Mouse (Mus musculus) forebrain, embryonic 11.5 days (tissue): ENCODE data around the gene Ccnd2. TPM values are rescaled to one million over a fixed set of nuclear protein-coding genes. Genes with fewer than 3 reads are reported as not detected.

Experiments used
- ATAC-seq: fragments of 200-750 bp; cut with Nextera tagmentation; replicated peaks from 2 replicates; pipeline ENCODE4 v1.8.0; 2017; ENCODE audit warnings: moderate TSS enrichment; ENCODE audit not compliant: low FRiP score
- DNase-seq: peaks from one replicate; pipeline ENCODE4 v3.0.0-alpha.2; 2017; ENCODE audit warnings: low spot score
- H3K27ac ChIP-seq: fragments of 300-500 bp; sonication (generic); 2 replicates; pipeline ENCODE4 v1.5.1; 2014; ENCODE audit warnings: low read depth, low read length
- H3K27me3 ChIP-seq: fragments of 300-500 bp; sonication (generic); 2 replicates; pipeline ENCODE4 v1.6.1; 2014; ENCODE audit warnings: mild to moderate bottlenecking, low read length, mixed read lengths; ENCODE audit not compliant: control insufficient read depth, insufficient read depth
- H3K36me3 ChIP-seq: fragments of 300-500 bp; sonication (generic); 2 replicates; pipeline ENCODE4 v1.6.1; 2014; ENCODE audit warnings: mild to moderate bottlenecking, low read length, moderate library complexity, mixed read lengths; ENCODE audit not compliant: control insufficient read depth, insufficient read depth
- H3K4me1 ChIP-seq: fragments of 300-500 bp; sonication (generic); replicated peaks from 2 replicates; pipeline ENCODE4 v1.6.1; 2014; ENCODE audit warnings: low read length, mixed read lengths; ENCODE audit not compliant: control insufficient read depth, insufficient read depth
- H3K4me2 ChIP-seq: fragments of 300-500 bp; sonication (generic); 2 replicates; pipeline ENCODE4 v1.6.1; 2014; ENCODE audit warnings: low read depth, mild to moderate bottlenecking, low read length, moderate library complexity, mixed read lengths; ENCODE audit not compliant: severe bottlenecking
- H3K4me3 ChIP-seq: fragments of 300-500 bp; sonication (generic); 2 replicates; pipeline ENCODE4 v1.5.1; 2014; ENCODE audit warnings: low read depth, low read length
- H3K9ac ChIP-seq: fragments of 300-500 bp; sonication (generic); 2 replicates; pipeline ENCODE4 v1.6.1; 2014; ENCODE audit warnings: low read length
- H3K9me3 ChIP-seq: fragments of 300-500 bp; sonication (generic); 2 replicates; pipeline ENCODE4 v1.6.1; 2016; ENCODE audit warnings: low read length, mixed read lengths; ENCODE audit not compliant: control insufficient read depth
- WGBS: fragments of 180-500 bp; shearing (Covaris S2); extraction: QIAGEN DNeasy Blood & Tissue Kit; methylation state at CpG from one replicate; pipeline ENCODE4 v1.1.7; 2014; 5-methylcytosine and 5-hydroxymethylcytosine counted together
- polyA plus RNA-seq: library from polyadenylated mRNA; unstranded; fragments of >200 nt; fragmentation: Nextera tagmentation; extraction: Ambion mirVana; gene quantifications from 2 replicates; pipeline ENCODE4 v1.2.1, GENCODE M21; 2014

Ccnd2 gene
- polyA plus RNA-seq, 1 experiment from 2014 or later, result 1,292 TPM

DNA sequence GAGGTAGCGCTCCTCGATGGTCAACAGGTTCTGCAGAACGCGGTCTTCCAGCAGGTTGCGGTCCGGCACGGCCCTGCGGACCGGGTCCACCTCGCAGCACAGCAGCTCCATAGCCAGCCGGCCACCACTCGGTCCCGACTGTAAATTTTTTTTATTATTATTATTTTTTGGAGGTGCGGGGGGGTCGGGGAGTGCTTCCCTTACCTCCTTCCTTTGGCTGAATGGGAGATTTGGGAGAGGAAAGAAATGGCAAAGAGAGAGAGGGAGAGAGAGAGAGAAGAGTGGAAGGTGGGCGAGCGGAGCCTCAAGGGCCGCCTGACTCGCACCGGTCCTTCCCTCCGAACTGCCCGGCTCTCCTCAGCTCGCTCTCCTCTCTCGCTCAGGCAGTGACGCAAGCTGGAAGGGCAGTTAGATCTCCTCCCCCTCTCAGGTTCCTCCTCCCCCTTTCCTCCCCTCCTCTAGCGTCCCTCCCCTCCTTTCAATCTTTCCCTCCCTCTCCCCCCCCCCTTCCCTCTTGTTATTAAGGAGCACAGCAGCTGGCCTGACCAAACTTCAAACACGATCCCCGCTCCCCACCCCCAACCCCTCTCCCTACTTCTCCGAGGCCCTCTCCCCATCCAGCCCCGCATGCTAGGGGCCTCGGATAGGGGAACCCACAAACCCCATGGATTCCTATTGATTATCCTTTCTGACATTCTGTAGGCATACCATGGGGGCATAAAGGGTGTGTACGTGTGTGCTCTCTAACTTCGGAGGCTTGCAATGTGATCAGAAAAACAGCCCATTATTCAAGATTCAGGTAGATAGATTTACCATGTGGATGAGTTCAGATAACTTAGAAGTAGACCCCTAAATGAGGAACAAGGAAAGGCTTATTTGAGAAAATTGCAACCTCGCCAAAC lies 1.1 kb downstream of the Ccnd2 start:
- ATAC-seq (peak; percentile 67), DNase-seq (peak; percentile 91)
- Histone ChIP-seq H3K36me3 (peaks cover 4% of the 10 kb centered on the region; the same call in 1 of the 2 replicates), H3K9me3 (no peaks in the 10 kb centered on the region), H3K4me2 (peak overlapping the region; percentile 82), H3K9ac (peak overlapping the region; percentile 94), H3K27me3 (peaks cover 17% of the 10 kb centered on the region), H3K4me1 (peaks cover 34% of the 10 kb centered on the region), H3K27ac (peak overlapping the region; percentile 91), H3K4me3 (peak overlapping the region; percentile 86)
- WGBS, result 0% methylated on average over 34 of the region's 34 CpGs

DNA sequence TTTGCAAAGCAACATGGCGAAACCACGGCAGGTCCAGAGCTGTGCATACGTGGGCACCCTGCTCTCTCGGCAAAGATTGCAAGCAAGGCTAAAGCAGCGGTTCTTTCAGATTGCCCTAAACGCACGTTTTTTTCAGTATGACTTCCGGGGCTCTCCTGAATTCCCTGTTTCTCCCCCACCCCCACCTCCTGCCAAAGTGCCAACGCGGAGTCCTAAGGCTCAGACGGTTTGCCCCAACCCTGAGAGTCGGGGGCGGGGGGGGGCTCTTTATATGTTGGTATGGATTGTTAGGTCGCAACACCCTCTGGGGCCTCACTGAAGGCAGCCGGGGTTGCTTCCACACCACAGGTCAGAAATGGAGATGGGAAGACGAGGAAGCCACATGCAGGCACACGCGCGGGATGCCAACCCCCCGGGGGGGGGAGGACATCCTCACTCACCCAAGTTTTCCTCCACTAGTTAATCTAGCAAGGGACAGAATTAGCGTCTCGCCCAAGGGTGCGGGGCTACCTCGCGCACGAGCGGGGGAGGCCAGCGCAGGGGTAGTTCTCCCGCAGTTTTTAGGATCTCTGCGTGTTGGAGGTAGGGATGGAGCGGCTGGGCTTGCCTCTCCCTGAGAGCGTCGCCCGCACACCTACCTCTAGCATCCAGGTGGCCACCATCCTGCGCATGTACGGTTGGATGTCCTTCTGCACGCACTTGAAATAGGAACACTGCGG lies 1.9 kb downstream of the Ccnd2 start:
- H3K9me3 ChIP-seq, result no peaks in the 10 kb centered on the region
- under 1% methylated on average over 38 of the region's 38 CpGs for WGBS

GRCm38 (mm10) chr6:127149303-127149943 lies 2.6 kb downstream of the Ccnd2 start:
- H3K4me3 ChIP-seq, result peak overlapping the region; percentile 86
- DNase-seq (peak; percentile 67), ATAC-seq (no peak)
- H3K9me3 ChIP-seq, result no peaks in the 10 kb centered on the region
- WGBS, result under 1% methylated on average over 30 of the region's 30 CpGs
- peak overlapping the region; percentile 41; the same call in 1 of the 2 replicates for H3K27ac ChIP-seq
- H3K9ac ChIP-seq, result peak overlapping the region; percentile 94
- peaks cover 4% of the 10 kb centered on the region; the same call in 1 of the 2 replicates for H3K36me3 ChIP-seq
- peak overlapping the region; percentile 82 for H3K4me2 ChIP-seq
- H3K4me1 ChIP-seq, result peaks cover 30% of the 10 kb centered on the region
- H3K27me3 ChIP-seq, result peaks cover 10% of the 10 kb centered on the region

More for the DNA sequence above, 1.9 kb downstream of the Ccnd2 start:
- peaks cover 4% of the 10 kb centered on the region; the same call in 1 of the 2 replicates for H3K36me3 ChIP-seq
- ATAC-seq (no peak), DNase-seq (peak; percentile 73)
- peak overlapping the region; percentile 82 for H3K4me2 ChIP-seq
- H3K4me1 ChIP-seq, result peaks cover 32% of the 10 kb centered on the region
- H3K27me3 ChIP-seq, result peaks cover 13% of the 10 kb centered on the region
- peak overlapping the region; percentile 94 for H3K9ac ChIP-seq
- peak overlapping the region; percentile 72 for H3K27ac ChIP-seq
- H3K4me3 ChIP-seq, result peak overlapping the region; percentile 86

- Histone ChIP-seq H3K4me3 (peak overlapping the region; percentile 86), H3K9ac (peak overlapping the region; percentile 94), H3K27me3 (peaks cover 4% of the 10 kb centered on the region), H3K4me2 (peak overlapping the region; percentile 82), H3K4me1 (peaks cover 29% of the 10 kb centered on the region), H3K36me3 (peaks cover 4% of the 10 kb centered on the region; the same call in 1 of the 2 replicates), H3K9me3 (no peaks in the 10 kb centered on the region), H3K27ac (peak overlapping the region; percentile 47; the same call in 1 of the 2 replicates)
- ATAC-seq, result no peak
- 1% methylated on average over 20 of the region's 20 CpGs for WGBS
- no peak for DNase-seq
Observed at GRCm38 (mm10) chr6:127148526-127149302, 3.3 kb downstream of the Ccnd2 start.

GRCm38 (mm10) chr6:127147665-127148064 lies 4.3 kb downstream of the Ccnd2 start:
- Histone ChIP-seq H3K4me2 (peak overlapping the region; percentile 82; the same call in 1 of the 2 replicates), H3K36me3 (peaks cover 6% of the 10 kb centered on the region), H3K4me1 (peaks cover 22% of the 10 kb centered on the region; the same call in 1 of the 2 replicates), H3K9ac (no peak overlapping the region), H3K27me3 (no peaks in the 10 kb centered on the region), H3K9me3 (no peaks in the 10 kb centered on the region), H3K4me3 (no peak overlapping the region), H3K27ac (no peak overlapping the region; the same call in 1 of the 2 replicates)
- ATAC-seq, result peak; percentile 4; the same call in 1 of the 2 replicates
- peak; percentile 93 for DNase-seq
- WGBS, result 1% methylated on average over 4 of the region's 4 CpGs

DNA sequence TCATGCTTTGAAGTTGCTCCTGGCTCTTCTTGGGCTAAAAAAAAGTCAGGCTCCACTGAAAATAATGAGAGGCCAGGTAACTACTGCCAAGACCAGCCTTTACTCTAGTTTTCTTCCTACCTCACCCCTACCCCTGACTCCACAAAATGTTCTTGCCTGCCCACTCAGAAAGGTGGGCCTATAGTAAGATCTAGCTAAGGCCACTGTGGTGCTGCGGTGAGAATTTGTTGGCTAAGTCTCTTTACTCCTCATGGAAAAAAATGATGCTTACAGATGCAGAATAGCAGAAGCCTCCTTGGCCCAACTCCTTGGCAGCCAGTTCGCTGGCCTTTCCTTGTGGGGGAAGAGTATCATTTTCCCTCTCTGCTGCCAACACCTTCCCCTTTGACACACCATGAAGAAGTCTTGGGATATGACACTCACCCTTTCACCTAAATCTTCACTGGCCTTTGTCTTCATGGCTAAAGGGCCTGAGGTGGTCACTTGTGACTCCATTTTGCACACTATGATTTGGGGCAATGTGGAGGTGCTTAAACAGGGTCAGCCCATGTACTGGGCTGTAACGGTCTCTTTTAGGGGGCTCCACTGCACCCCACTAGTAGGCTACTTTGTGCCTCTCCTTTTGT lies 5.6 kb downstream of the Ccnd2 start:
- Histone ChIP-seq H3K4me2 (no peak overlapping the region), H3K9me3 (no peaks in the 10 kb centered on the region), H3K4me1 (peaks cover 14% of the 10 kb centered on the region; the same call in 1 of the 2 replicates), H3K27me3 (no peaks in the 10 kb centered on the region), H3K4me3 (no peak overlapping the region), H3K36me3 (peaks cover 9% of the 10 kb centered on the region), H3K27ac (no peak overlapping the region), H3K9ac (no peak overlapping the region)
- DNase-seq (peak; percentile 19), ATAC-seq (no peak)
- WGBS, result 93% methylated on average over 3 of the region's 3 CpGs

GRCm38 (mm10) chr6:127145464-127146190 lies 6.4 kb downstream of the Ccnd2 start:
- no peak overlapping the region for H3K9ac ChIP-seq
- H3K4me3 ChIP-seq, result no peak overlapping the region
- ATAC-seq (no peak), DNase-seq (no peak)
- no peaks in the 10 kb centered on the region for H3K9me3 ChIP-seq
- no peak overlapping the region for H3K27ac ChIP-seq
- H3K4me1 ChIP-seq, result peaks cover 10% of the 10 kb centered on the region; the same call in 1 of the 2 replicates
- WGBS, result 82% methylated on average over 20 of the region's 20 CpGs
- H3K27me3 ChIP-seq, result no peaks in the 10 kb centered on the region
- H3K4me2 ChIP-seq, result no peak overlapping the region
- peaks cover 10% of the 10 kb centered on the region for H3K36me3 ChIP-seq
